ENCODE assay signal across 25 mouse cellular contexts in the genomic region with DNA sequence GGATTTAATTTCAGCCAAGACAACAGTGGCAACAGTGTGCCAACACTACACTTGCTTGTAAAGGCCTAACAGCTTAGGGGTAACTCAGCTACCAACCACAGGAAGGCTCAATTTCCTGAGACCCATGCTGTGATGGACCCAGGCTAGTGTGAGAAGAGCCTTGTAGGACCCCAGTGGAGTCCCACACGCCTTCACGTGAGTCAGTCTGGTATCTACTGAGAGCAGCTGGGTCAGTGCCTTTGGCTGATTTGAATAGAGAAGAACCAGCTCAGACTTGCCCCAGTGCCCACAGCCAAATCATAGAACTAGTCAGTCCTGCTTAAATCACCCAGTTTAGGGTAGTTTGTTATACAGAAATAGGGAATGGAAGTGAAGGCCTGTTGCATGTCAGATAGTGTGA. TPM values are rescaled to one million over a fixed set of nuclear protein-coding genes. Genes with fewer than 3 reads are reported as not detected.
A peak's percentile ranks its signal among the peaks of the same experiment; 100 is the strongest.
DNase-seq lines count a peak whose midpoint lies in the region; TF ChIP-seq lines count a peak whose summit lies in the region.
"Had no signal": no experiment of that assay in that cellular context is flagged by ENCODE, and none has a peak within 500 bp of the region (broad histone marks: within the 10 kb centered on the region; RNA-seq: fewer than 3 reads in every experiment).

No protein-coding gene starts in this region.

- no peak for TF ChIP-seq RAD21 in CH12.LX (IDR thresholded peaks at IDR 0.05; ENCODE audit: low read depth, low read length)

- H3K27ac ChIP-seq in CH12.LX (ENCODE audit: insufficient read depth, low read depth): no peak overlapping the region

- in situ Hi-C loops in CH12.LX (cut with MboI; ENCODE audit: low pct_ligation_motif_present, low pct_unique_long_range_greater_than_20kb, low sequenced_read_pairs): no loop called here

- H3K79me2 ChIP-seq in CH12.LX (replicated peaks; ENCODE audit: control insufficient read depth, extremely low read depth, insufficient read depth, poor library complexity, severe bottlenecking): no peaks in the 10 kb centered on the region

- H3K4me2 ChIP-seq in CH12.LX (ENCODE audit: insufficient read depth, low read depth, poor library complexity, severe bottlenecking): no peak overlapping the region

- no peaks in the 10 kb centered on the region for H3K9me3 ChIP-seq in CH12.LX (replicated peaks; ENCODE audit: low read length)

- H3K4me3 ChIP-seq in CH12.LX (replicated peaks in 1 of 3; ENCODE audit: low read depth in 2 of 3, low read length in 2 of 3, poor library complexity in 1 of 3): no peak overlapping the region

- no peak overlapping the region for H3K9ac ChIP-seq in CH12.LX (ENCODE audit: insufficient read depth, low read depth)

- H3K36me3 ChIP-seq in CH12.LX (replicated peaks in 1 of 2; ENCODE audit: control insufficient read depth in 1 of 2, insufficient read depth in 1 of 2, low read length in 1 of 2): no peaks in the 10 kb centered on the region
- H3K36me3 ChIP-seq: G1E had no signal

- TF ChIP-seq POLR2A in CH12.LX (IDR thresholded peaks at IDR 0.05; ENCODE audit: low read depth, low read length): no peak

- no peak for TF ChIP-seq CTCF in CH12.LX (conservative IDR thresholded peaks at IDR 0.05 in 1 of 2, IDR thresholded peaks at IDR 0.05 in 1 of 2; ENCODE audit: low read depth in 2 of 2, low read length in 2 of 2)

- H3K27me3 ChIP-seq in CH12.LX (replicated peaks): no peaks in the 10 kb centered on the region
- H3K27me3 ChIP-seq: Patski had no signal

- H3K4me1 ChIP-seq in CH12.LX (ENCODE audit: control insufficient read depth in 1 of 2, insufficient read depth in 2 of 2): peaks cover 8 to 40% of the 10 kb centered on the region in 2 experiments; a peak in 3 of 4 replicates

- TF ChIP-seq EP300 in CH12.LX (IDR thresholded peaks at IDR 0.05; ENCODE audit: low read length): no peak

- DNase-seq in urinary bladder, adult 18-20 months (ENCODE audit: low spot score in 2 of 2): peak; percentile 14 to 34
- no peak for DNase-seq in urinary bladder, postnatal 25 days (ENCODE audit: low spot score)
- peak; percentile 18 for DNase-seq in urinary bladder, postnatal 14 days (ENCODE audit: low spot score)
- DNase-seq in urinary bladder, postnatal 4 days (ENCODE audit: low spot score in 2 of 2): no peak
- DNase-seq in urinary bladder, postnatal 36 days (ENCODE audit: low spot score in 2 of 2): peak; percentile 6 to 14
- no peak for DNase-seq in urinary bladder, postnatal 10 days (ENCODE audit: low spot score)
- DNase-seq in CH12.LX (ENCODE audit: extremely low read depth): no peak
- no peak for DNase-seq in adrenal gland, adult (ENCODE audit: inconsistent age in 2 of 2, low spot score in 1 of 2)
- DNase-seq: adrenal gland, adult 2 months; adrenal gland, adult 8-10 months; adrenal gland, postnatal 10 days; adrenal gland, postnatal 14 days; adrenal gland, postnatal 25 days; adrenal gland, postnatal 36 days; B cell, adult 2 months; cerebellum, adult 11 months; cerebellum, adult 11-12 months; cerebellum, adult 18-20 months; cerebellum, adult 2 months had no signal

- dilution Hi-C loops in CH12.LX (cut with MboI; ENCODE audit: extremely low pct_ligation_motif_present, extremely low pct_unique_long_range_greater_than_20kb, low sequenced_read_pairs): no loop called here

TF ChIP-seq in CH12.LX, 34 proteins besides CTCF, POLR2A, EP300 and RAD21:
- TF ChIP-seq HCFC1 (IDR thresholded peaks at IDR 0.05; ENCODE audit: low read depth, low read length): no peak
- TF ChIP-seq IRF4 (IDR thresholded peaks at IDR 0.05; ENCODE audit: low read depth, low read length): peak; percentile 21; the same call in 1 of the 2 replicates
- no peak for TF ChIP-seq UBTF (IDR thresholded peaks at IDR 0.05; ENCODE audit: low read depth, low read length)
- TF ChIP-seq TCF12 (IDR thresholded peaks at IDR 0.05; ENCODE audit: low read depth, low read length): no peak; the same call in 1 of the 2 replicates
- no peak for TF ChIP-seq PAX5 (IDR thresholded peaks at IDR 0.05; ENCODE audit: low read length)
- TF ChIP-seq MXI1 (IDR thresholded peaks at IDR 0.05; ENCODE audit: low read depth, low read length): no peak
- TF ChIP-seq CHD1 (IDR thresholded peaks at IDR 0.05; ENCODE audit: low read depth, low read length): no peak
- no peak for TF ChIP-seq ZKSCAN1 (IDR thresholded peaks at IDR 0.05; ENCODE audit: borderline replicate concordance, low read depth, low read length)
- peak; percentile 55; the same call in 1 of the 2 replicates for TF ChIP-seq ETS1 (conservative IDR thresholded peaks at IDR 0.05; ENCODE audit: low read depth, low read length)
- no peak for TF ChIP-seq GABPA (IDR thresholded peaks at IDR 0.05; ENCODE audit: insufficient replicate concordance, low read depth, low read length)
- TF ChIP-seq BHLHE40 (IDR thresholded peaks at IDR 0.05; ENCODE audit: low read depth, low read length): peak; percentile 88
- no peak for TF ChIP-seq ZNF384 (IDR thresholded peaks at IDR 0.05; ENCODE audit: low read depth, low read length)
- no peak for TF ChIP-seq JUN (IDR thresholded peaks at IDR 0.05; ENCODE audit: insufficient read depth, low read depth, low read length)
- TF ChIP-seq NELFE (IDR thresholded peaks at IDR 0.05; ENCODE audit: low read depth, low read length): no peak
- TF ChIP-seq ZMIZ1 (IDR thresholded peaks at IDR 0.05; ENCODE audit: low read depth, low read length): no peak
- TF ChIP-seq KAT2A (IDR thresholded peaks at IDR 0.05; ENCODE audit: insufficient replicate concordance, low read length): no peak

RNA-seq across cellular contexts. Expression of gene Dclk3, which starts 40.8 kb away (rescaled TPM):
- total RNA-seq in CH12.LX (2012; rRNA removed) (0.59 and 1.1 TPM in 2 replicates), CH12.LX (2014; rRNA removed) (0.12 and 0.17 TPM in 2 replicates)
- polyA plus RNA-seq in CH12.LX (2012; ENCODE audit: insufficient read length, low read depth): 0.26 and 0.33 TPM in 2 replicates
- total RNA-seq: MEL had no signal
- polyA plus RNA-seq: activated CD4-positive, CD25-positive, alpha-beta regulatory T cell, adult 4 months; C2C12; CD4-positive, CD25-positive, alpha-beta regulatory T cell, adult 4 months; G1E had no signal

Comparison
In these comparisons a context has a peak if more than half of its experiments do, and no peak if none do; other contexts are left out.
1. DNase-seq: peak in urinary bladder, adult 18-20 months (2 of 2), urinary bladder, postnatal 14 days (single experiment) and urinary bladder, postnatal 36 days (2 of 2); none in urinary bladder, postnatal 25 days (single experiment), urinary bladder, postnatal 4 days (0 of 2), urinary bladder, postnatal 10 days (single experiment), CH12.LX (single experiment) and adrenal gland, adult (0 of 2).